7 mouse cellular contexts compared by ENCODE assay signal in the genomic region with DNA sequence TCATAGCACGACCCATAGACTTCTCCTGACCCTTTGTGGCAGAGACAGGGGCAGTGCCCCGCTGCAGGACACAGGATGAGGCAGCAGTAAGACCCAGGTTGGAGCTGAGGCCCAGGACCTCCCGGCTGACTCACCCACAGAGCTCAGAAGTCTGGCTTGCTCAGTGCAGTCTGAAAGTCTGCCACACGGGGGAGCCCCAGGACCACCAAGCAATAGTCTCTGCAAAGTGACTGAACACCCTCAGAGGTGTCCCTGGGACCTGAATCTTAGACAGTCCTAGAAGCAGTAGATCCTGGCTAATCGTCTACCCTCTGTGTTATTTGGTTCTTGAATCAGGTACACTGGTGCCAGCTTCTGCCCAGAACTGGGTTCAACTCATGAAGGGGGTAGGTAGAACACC. TPM values are rescaled to one million over a fixed set of nuclear protein-coding genes. Genes with fewer than 3 reads are reported as not detected.
A peak's percentile ranks its signal among the peaks of the same experiment; 100 is the strongest.
DNase-seq lines count a peak whose midpoint lies in the region; ATAC-seq lines count a peak whose summit lies in the region.

No protein-coding gene starts in this region.

- 4% methylated on average over 5 of the region's 5 CpGs for WGBS in intestine, embryonic 15.5 days
- WGBS in midbrain, embryonic 11.5 days: 15% methylated on average over 5 of the region's 5 CpGs

- intact Hi-C loops in gastrocnemius, postnatal 36 days (cut with DNase I): loop anchor here (2.0 kb wide), 1 partner anchor 254 kb away; no protein-coding TSS in a partner anchor
- intact Hi-C loops in left cerebral cortex, postnatal 25 days (cut with DNase I): loop anchor here (1.0 to 10.0 kb wide), 5 partner anchors 160 to 372 kb away; a partner anchor contains a TSS

- H3K9ac ChIP-seq in intestine, embryonic 15.5 days: no peak overlapping the region
- H3K9ac ChIP-seq in midbrain, embryonic 11.5 days (ENCODE audit: low read length): no peak overlapping the region

- ATAC-seq in intestine, embryonic 15.5 days: peak; percentile 73
- ATAC-seq in midbrain, embryonic 11.5 days (ENCODE audit: low FRiP score): peak; percentile 65

- H3K36me3 ChIP-seq in intestine, embryonic 15.5 days: peaks cover 16% of the 10 kb centered on the region
- peaks cover 13% of the 10 kb centered on the region for H3K36me3 ChIP-seq in midbrain, embryonic 11.5 days (ENCODE audit: control insufficient read depth, insufficient read depth, low read length)

- peaks cover 10% of the 10 kb centered on the region for H3K4me1 ChIP-seq in intestine, embryonic 15.5 days (replicated peaks)
- no peaks in the 10 kb centered on the region for H3K4me1 ChIP-seq in midbrain, embryonic 11.5 days (ENCODE audit: control insufficient read depth, insufficient read depth, low read length)

- no peak overlapping the region for H3K27ac ChIP-seq in intestine, embryonic 15.5 days
- H3K27ac ChIP-seq in midbrain, embryonic 11.5 days (ENCODE audit: low read depth, low read length): no peak overlapping the region

- no peak overlapping the region for H3K4me2 ChIP-seq in intestine, embryonic 15.5 days (replicated peaks)
- no peak overlapping the region for H3K4me2 ChIP-seq in midbrain, embryonic 11.5 days

- H3K9me3 ChIP-seq in intestine, embryonic 15.5 days: no peaks in the 10 kb centered on the region
- no peaks in the 10 kb centered on the region for H3K9me3 ChIP-seq in midbrain, embryonic 11.5 days (ENCODE audit: control insufficient read depth, low read length)

- DNase-seq in adrenal gland, adult 18-20 months (ENCODE audit: low spot score in 2 of 2): peak; percentile 97
- DNase-seq in embryo, embryonic 11 days: peak; percentile 85
- peak; percentile 87 to 93 for DNase-seq in gastrocnemius, postnatal 36 days
- peak; percentile 90 to 94 for DNase-seq in left cerebral cortex, postnatal 25 days (ENCODE audit: low spot score in 2 of 2)
- DNase-seq in midbrain, embryonic 11.5 days (ENCODE audit: low spot score, missing footprints): peak; percentile 100
- peak; percentile 86 for DNase-seq in skeletal muscle tissue, adult 2 months (ENCODE audit: low read depth, low spot score)

- H3K4me3 ChIP-seq in intestine, embryonic 15.5 days (replicated peaks): no peak overlapping the region
- H3K4me3 ChIP-seq in midbrain, embryonic 11.5 days (ENCODE audit: low read depth, low read length): no peak overlapping the region

- no peaks in the 10 kb centered on the region for H3K27me3 ChIP-seq in intestine, embryonic 15.5 days (replicated peaks)
- no peaks in the 10 kb centered on the region for H3K27me3 ChIP-seq in midbrain, embryonic 11.5 days (ENCODE audit: control insufficient read depth, insufficient read depth, low read length)

RNA-seq across cellular contexts. Expression of a gene that starts 8.1 kb away (rescaled TPM):
- 100 to 1,000 TPM; 123 to 132 TPM for total RNA-seq in adrenal gland, adult 18-20 months (2021)
- 100 to 1,000 TPM; 124 to 130 TPM for total RNA-seq in gastrocnemius, postnatal 36 days (2021)
- 88.3 and 96.4 TPM in 2 replicates for polyA plus RNA-seq in intestine, embryonic 15.5 days (2015; fragmentation: Nextera tagmentation; extraction: Ambion mirVana)
- total RNA-seq in left cerebral cortex, postnatal 25 days (2021): 10 to 100 TPM; 60.2 to 60.7 TPM
- polyA plus RNA-seq in midbrain, embryonic 11.5 days (2014; fragmentation: Nextera tagmentation; extraction: Ambion mirVana): 132 and 140 TPM in 2 replicates

RNA-seq across cellular contexts. Expression of a gene that starts 8.7 kb away (rescaled TPM):
- total RNA-seq in adrenal gland, adult 18-20 months (2021): 10 to 100 TPM; 24.3 to 28.9 TPM
- 1 to 10 TPM; 4.9 to 6.1 TPM for total RNA-seq in gastrocnemius, postnatal 36 days (2021)
- polyA plus RNA-seq in intestine, embryonic 15.5 days (2015; fragmentation: Nextera tagmentation; extraction: Ambion mirVana): 15.3 and 25.1 TPM in 2 replicates
- total RNA-seq in left cerebral cortex, postnatal 25 days (2021): 10 to 100 TPM; 18.6 to 20.9 TPM
- polyA plus RNA-seq in midbrain, embryonic 11.5 days (2014; fragmentation: Nextera tagmentation; extraction: Ambion mirVana): 19.1 and 24.6 TPM in 2 replicates

RNA-seq across cellular contexts. Expression of a gene that starts 32.5 kb away (rescaled TPM):
- under 1 TPM; 0.48 to 0.56 TPM for total RNA-seq in adrenal gland, adult 18-20 months (2021)
- total RNA-seq in gastrocnemius, postnatal 36 days (2021): under 1 TPM in 1 of 2 experiments, not detected in 1; 0.20 TPM
- 16.0 and 18.0 TPM in 2 replicates for polyA plus RNA-seq in intestine, embryonic 15.5 days (2015; fragmentation: Nextera tagmentation; extraction: Ambion mirVana)
- under 1 TPM; 0.37 to 0.60 TPM for total RNA-seq in left cerebral cortex, postnatal 25 days (2021)
- polyA plus RNA-seq in midbrain, embryonic 11.5 days (2014; fragmentation: Nextera tagmentation; extraction: Ambion mirVana): 7.8 and 7.9 TPM in 2 replicates

RNA-seq across cellular contexts. Expression of a gene that starts 46.8 kb away (rescaled TPM):
- total RNA-seq in adrenal gland, adult 18-20 months (2021): 10 to 100 TPM; 22.2 to 30.2 TPM
- total RNA-seq in gastrocnemius, postnatal 36 days (2021): 1 to 10 TPM; 2.4 to 3.0 TPM
- 11.5 TPM in 2 replicates for polyA plus RNA-seq in intestine, embryonic 15.5 days (2015; fragmentation: Nextera tagmentation; extraction: Ambion mirVana)
- total RNA-seq in left cerebral cortex, postnatal 25 days (2021): 10 to 100 TPM; 61.2 to 63.3 TPM
- polyA plus RNA-seq in midbrain, embryonic 11.5 days (2014; fragmentation: Nextera tagmentation; extraction: Ambion mirVana): 1.3 and 1.4 TPM in 2 replicates
